ENCODE assay signal across 9 mouse cellular contexts in the genomic region with DNA sequence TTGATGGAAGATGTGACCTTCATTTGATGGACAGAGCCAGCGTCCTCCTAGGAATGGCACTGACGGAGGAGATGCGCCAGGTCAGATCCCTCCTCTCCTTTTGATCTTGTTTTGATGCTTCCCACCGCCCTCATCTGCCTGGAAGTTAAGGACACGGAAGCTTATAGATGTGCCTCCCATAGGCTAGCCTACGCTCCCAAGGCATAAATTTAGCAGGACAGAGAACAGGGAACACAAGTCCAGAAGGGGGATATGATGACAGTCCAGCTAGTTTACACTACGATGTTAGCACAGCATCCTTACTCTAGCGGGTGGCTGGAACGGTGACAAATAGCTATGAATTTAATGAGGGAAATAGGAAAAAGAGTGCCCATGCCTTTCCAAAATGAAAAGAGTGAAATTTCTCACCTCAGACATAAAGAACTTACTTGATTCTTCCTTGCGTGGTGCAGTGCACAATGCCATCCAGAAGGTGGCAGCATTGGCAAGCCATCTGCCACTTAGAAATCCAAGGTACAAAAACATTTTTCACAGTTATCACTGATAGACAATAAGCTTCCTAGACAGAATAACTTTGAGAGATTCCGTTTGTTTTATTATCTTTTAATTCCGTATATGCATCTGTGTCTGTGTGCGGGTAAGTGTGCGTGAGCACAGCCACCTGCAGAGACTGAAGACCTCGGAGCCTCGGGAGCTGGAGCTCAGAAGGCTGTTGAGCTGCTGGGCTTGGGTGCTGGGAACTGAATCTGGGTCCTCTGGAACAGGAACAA. TPM values are rescaled to one million over a fixed set of nuclear protein-coding genes. Genes with fewer than 3 reads are reported as not detected.
DNase-seq lines count a peak whose midpoint lies in the region; ATAC-seq and TF ChIP-seq lines count a peak whose summit lies in the region.
"Had no signal": no experiment of that assay in that cellular context is flagged by ENCODE, and none has a peak within 500 bp of the region (broad histone marks: within the 10 kb centered on the region; RNA-seq: fewer than 3 reads in every experiment).

No protein-coding gene starts in this region.

- ATAC-seq in midbrain, embryonic 11.5 days (ENCODE audit: low FRiP score): 0 out of 2 replicates have a peak, but pooled peaks have one; percentile 41
- no peak for ATAC-seq in midbrain, embryonic 15.5 days (replicated peaks)
- no peak for ATAC-seq in hindbrain, embryonic 11.5 days (ENCODE audit: low FRiP score)
- ATAC-seq in neural tube, embryonic 13.5 days (ENCODE audit: low read depth): 0 out of 2 replicates have a peak, but pooled peaks have one; percentile 49

- intact Hi-C loops in left cerebral cortex, postnatal 25 days (cut with DNase I): loop anchor here (1.0 to 5.0 kb wide), 5 partner anchors 96 to 321 kb away; no protein-coding TSS in a partner anchor

- H3K9me3 ChIP-seq in midbrain, embryonic 11.5 days (ENCODE audit: control insufficient read depth, low read length): no peaks in the 10 kb centered on the region
- H3K9me3 ChIP-seq in midbrain, embryonic 15.5 days: no peaks in the 10 kb centered on the region
- no peaks in the 10 kb centered on the region for H3K9me3 ChIP-seq in embryonic facial prominence, embryonic 10.5 days
- H3K9me3 ChIP-seq in hindbrain, embryonic 11.5 days (ENCODE audit: control insufficient read depth, low read length): no peaks in the 10 kb centered on the region
- H3K9me3 ChIP-seq in neural tube, embryonic 13.5 days: no peaks in the 10 kb centered on the region

- no peak overlapping the region for H3K4me3 ChIP-seq in midbrain, embryonic 11.5 days (ENCODE audit: low read depth, low read length)
- H3K4me3 ChIP-seq in midbrain, embryonic 15.5 days: no peak overlapping the region
- H3K4me3 ChIP-seq in embryonic facial prominence, embryonic 10.5 days: no peak overlapping the region
- no peak overlapping the region for H3K4me3 ChIP-seq in hindbrain, embryonic 11.5 days (ENCODE audit: low read depth, low read length)
- no peak overlapping the region for H3K4me3 ChIP-seq in neural tube, embryonic 13.5 days
- no peak overlapping the region for H3K4me3 ChIP-seq in thymus, adult 2 months (ENCODE audit: control insufficient read depth, insufficient read depth, low read length)

- H3K27me3 ChIP-seq in midbrain, embryonic 11.5 days (ENCODE audit: control insufficient read depth, insufficient read depth, low read length): no peaks in the 10 kb centered on the region
- no peaks in the 10 kb centered on the region for H3K27me3 ChIP-seq in midbrain, embryonic 15.5 days (replicated peaks)
- no peaks in the 10 kb centered on the region for H3K27me3 ChIP-seq in embryonic facial prominence, embryonic 10.5 days (replicated peaks; ENCODE audit: low read depth, poor library complexity, severe bottlenecking)
- no peaks in the 10 kb centered on the region for H3K27me3 ChIP-seq in hindbrain, embryonic 11.5 days (ENCODE audit: control insufficient read depth, insufficient read depth, low read length)
- H3K27me3 ChIP-seq in neural tube, embryonic 13.5 days: no peaks in the 10 kb centered on the region
- H3K27me3 ChIP-seq in thymus, adult 2 months (ENCODE audit: control insufficient read depth, insufficient read depth, low read length): no peaks in the 10 kb centered on the region

- H3K9ac ChIP-seq in midbrain, embryonic 11.5 days (ENCODE audit: low read length): no peak overlapping the region
- no peak overlapping the region for H3K9ac ChIP-seq in midbrain, embryonic 15.5 days
- H3K9ac ChIP-seq in hindbrain, embryonic 11.5 days (ENCODE audit: low read depth, low read length): no peak overlapping the region
- H3K9ac ChIP-seq in neural tube, embryonic 13.5 days: no peak overlapping the region

- no peaks in the 10 kb centered on the region for H3K36me3 ChIP-seq in midbrain, embryonic 11.5 days (ENCODE audit: control insufficient read depth, insufficient read depth, low read length)
- H3K36me3 ChIP-seq in midbrain, embryonic 15.5 days (replicated peaks): no peaks in the 10 kb centered on the region
- H3K36me3 ChIP-seq in embryonic facial prominence, embryonic 10.5 days (replicated peaks): no peaks in the 10 kb centered on the region
- no peaks in the 10 kb centered on the region for H3K36me3 ChIP-seq in hindbrain, embryonic 11.5 days (ENCODE audit: control insufficient read depth, insufficient read depth, low read length)
- no peaks in the 10 kb centered on the region for H3K36me3 ChIP-seq in neural tube, embryonic 13.5 days
- H3K36me3 ChIP-seq in thymus, adult 2 months (ENCODE audit: control insufficient read depth, insufficient read depth, low read length): no peaks in the 10 kb centered on the region

- peak; percentile 93 for DNase-seq in midbrain, embryonic 11.5 days (ENCODE audit: low spot score, missing footprints)
- peak; percentile 74 for DNase-seq in adrenal gland, postnatal 10 days
- DNase-seq in embryonic facial prominence, embryonic 10.5 days (ENCODE audit: low spot score): peak; percentile 65
- peak; percentile 79 for DNase-seq in hindbrain, embryonic 11.5 days (ENCODE audit: low spot score)
- peak; percentile 64 to 79 for DNase-seq in left cerebral cortex, postnatal 25 days (ENCODE audit: low spot score in 2 of 2)
- DNase-seq in thymus, adult 2 months: peak; percentile 66

- no peak for TF ChIP-seq CTCF in thymus, adult 2 months (IDR thresholded peaks at IDR 0.05; ENCODE audit: borderline replicate concordance, control insufficient read depth, extremely low read depth, insufficient read depth, low read length, poor library complexity)

- no peak overlapping the region for H3K4me2 ChIP-seq in midbrain, embryonic 11.5 days
- no peak overlapping the region for H3K4me2 ChIP-seq in midbrain, embryonic 15.5 days
- no peak overlapping the region for H3K4me2 ChIP-seq in hindbrain, embryonic 11.5 days (replicated peaks; ENCODE audit: low read depth, low read length)
- no peak overlapping the region for H3K4me2 ChIP-seq in neural tube, embryonic 13.5 days

- TF ChIP-seq POLR2A in thymus, adult 2 months (IDR thresholded peaks at IDR 0.05; ENCODE audit: control insufficient read depth, extremely low read depth, insufficient read depth, low read length, poor library complexity): no peak

- 63% methylated on average over 16 of the region's 16 CpGs for WGBS in midbrain, embryonic 11.5 days
- WGBS in midbrain, embryonic 15.5 days: 58% methylated on average over 16 of the region's 16 CpGs
- 61% methylated on average over 16 of the region's 16 CpGs for WGBS in embryonic facial prominence, embryonic 10.5 days
- 60% methylated on average over 16 of the region's 16 CpGs for WGBS in hindbrain, embryonic 11.5 days
- 61% methylated on average over 16 of the region's 16 CpGs for WGBS in neural tube, embryonic 13.5 days
- WGBS in thymus, adult 2 months: 74% methylated on average over 16 of the region's 16 CpGs

- no peak overlapping the region for H3K27ac ChIP-seq in midbrain, embryonic 11.5 days (ENCODE audit: low read depth, low read length)
- no peak overlapping the region for H3K27ac ChIP-seq in midbrain, embryonic 15.5 days
- H3K27ac ChIP-seq in embryonic facial prominence, embryonic 10.5 days (replicated peaks): no peak overlapping the region
- no peak overlapping the region for H3K27ac ChIP-seq in hindbrain, embryonic 11.5 days (ENCODE audit: low read depth, low read length)
- H3K27ac ChIP-seq in neural tube, embryonic 13.5 days (replicated peaks): no peak overlapping the region
- H3K27ac ChIP-seq in thymus, adult 2 months (ENCODE audit: control insufficient read depth, insufficient read depth, low read length): no peak overlapping the region; the same call in 1 of the 2 replicates

- H3K4me1 ChIP-seq in midbrain, embryonic 11.5 days (ENCODE audit: control insufficient read depth, insufficient read depth, low read length): no peaks in the 10 kb centered on the region
- no peaks in the 10 kb centered on the region for H3K4me1 ChIP-seq in midbrain, embryonic 15.5 days
- H3K4me1 ChIP-seq in embryonic facial prominence, embryonic 10.5 days: no peaks in the 10 kb centered on the region
- H3K4me1 ChIP-seq in hindbrain, embryonic 11.5 days (replicated peaks; ENCODE audit: control insufficient read depth, insufficient read depth, low read length): no peaks in the 10 kb centered on the region
- no peaks in the 10 kb centered on the region for H3K4me1 ChIP-seq in neural tube, embryonic 13.5 days (replicated peaks)
- H3K4me1 ChIP-seq in thymus, adult 2 months (replicated peaks; ENCODE audit: control insufficient read depth, insufficient read depth, low read length): peaks cover 5% of the 10 kb centered on the region

RNA-seq across cellular contexts. Expression of gene E330021D16Rik, which starts 6.9 kb away (rescaled TPM):
- polyA plus RNA-seq in midbrain, embryonic 11.5 days (2014; fragmentation: Nextera tagmentation; extraction: Ambion mirVana): not detected in 2 replicates
- polyA plus RNA-seq in midbrain, embryonic 15.5 days (2015; fragmentation: Nextera tagmentation; extraction: Ambion mirVana): not detected in 2 replicates
- total RNA-seq in adrenal gland, postnatal 10 days (2021): not detected
- 0.15 TPM in 1 of 2 replicates, not detected in the other for polyA plus RNA-seq in embryonic facial prominence, embryonic 10.5 days (2016; fragmentation: Nextera tagmentation; extraction: Ambion mirVana)
- 0.13 TPM in 1 of 2 replicates, not detected in the other for polyA plus RNA-seq in hindbrain, embryonic 11.5 days (2014; fragmentation: Nextera tagmentation; extraction: Ambion mirVana)
- total RNA-seq in left cerebral cortex, postnatal 25 days (2021): not detected
- not detected in 2 replicates for polyA plus RNA-seq in neural tube, embryonic 13.5 days (2015; fragmentation: Nextera tagmentation; extraction: Ambion mirVana)
- polyA plus RNA-seq in thymus, adult 2 months (2012; rRNA removed): 0.12 and 0.14 TPM in 2 replicates
- total RNA-seq: gastrocnemius, postnatal 4 days had no signal

Comparison
In these comparisons a context has a peak if more than half of its experiments do, and no peak if none do; other contexts are left out.
1. ATAC-seq: peak in midbrain, embryonic 11.5 days (single experiment) and neural tube, embryonic 13.5 days (single experiment); none in midbrain, embryonic 15.5 days (single experiment) and hindbrain, embryonic 11.5 days (single experiment).
2. Peak in every context shown above with its lines, with median percentiles within 50 percentile points of each other: DNase-seq.